Mouse (Mus musculus): ENCODE data around the gene Dmc1. TPM values are rescaled to one million over a fixed set of nuclear protein-coding genes. Genes with fewer than 3 reads are reported as not detected.

Dmc1 gene
- total and polyA plus RNA-seq, 3 experiments, result not detected

DNA sequence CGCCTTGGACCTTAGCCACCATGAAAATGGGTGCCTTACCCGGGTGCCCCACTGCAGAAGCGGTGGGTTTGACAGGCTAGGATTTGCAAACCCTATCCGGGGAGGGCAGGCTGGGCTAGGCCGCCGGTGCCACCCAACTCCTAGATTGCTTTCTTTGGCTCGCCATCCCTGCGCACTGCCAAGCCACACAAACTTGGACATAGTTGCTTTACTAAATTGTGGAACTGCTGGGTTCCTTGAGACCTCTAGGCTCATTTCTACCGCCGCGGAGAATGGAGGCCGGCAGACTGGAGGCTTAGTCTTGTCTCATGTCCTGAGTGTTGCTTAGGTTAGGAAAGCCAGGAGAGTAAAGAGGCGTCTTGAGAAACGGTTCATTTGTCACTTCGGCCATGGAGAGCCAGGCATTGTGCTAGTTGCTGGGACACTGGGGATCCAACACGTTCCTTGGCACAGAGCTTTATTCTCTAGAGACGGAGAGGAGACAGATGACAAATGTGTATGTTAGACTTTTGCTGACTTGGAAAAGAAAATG lies 57.6 kb downstream of the Dmc1 start:
- H3K9me3 ChIP-seq (replicated peaks; ENCODE audit: low read length), result no peaks in the 10 kb centered on the region
- H3K27me3 ChIP-seq (replicated peaks), result peaks cover 2% of the 10 kb centered on the region
- H3K9ac ChIP-seq (ENCODE audit: insufficient read depth, low read depth), result no peak overlapping the region
- H3K79me2 ChIP-seq (replicated peaks; ENCODE audit: control insufficient read depth, extremely low read depth, insufficient read depth, poor library complexity, severe bottlenecking), result peaks cover 37% of the 10 kb centered on the region
- peak overlapping the region in 1 of 3 experiments; percentile 87 for H3K4me3 ChIP-seq (replicated peaks in 1 of 3; ENCODE audit: low read depth in 2 of 3, low read length in 2 of 3, poor library complexity in 1 of 3)
- H3K4me2 ChIP-seq (ENCODE audit: insufficient read depth, low read depth, poor library complexity, severe bottlenecking), result no peak overlapping the region
- in situ Hi-C loops (cut with MboI; ENCODE audit: low pct_ligation_motif_present, low pct_unique_long_range_greater_than_20kb, low sequenced_read_pairs) (no loop called here), dilution Hi-C loops (cut with MboI; ENCODE audit: extremely low pct_ligation_motif_present, extremely low pct_unique_long_range_greater_than_20kb, low sequenced_read_pairs) (no loop called here)
- peaks cover 5 to 24% of the 10 kb centered on the region in 2 experiments; a peak in 3 of 4 replicates for H3K4me1 ChIP-seq (ENCODE audit: control insufficient read depth in 1 of 2, insufficient read depth in 2 of 2)
- DNase-seq (ENCODE audit: extremely low read depth), result no peak
- TF ChIP-seq CTCF (conservative IDR thresholded peaks at IDR 0.05 in 1 of 2, IDR thresholded peaks at IDR 0.05 in 1 of 2; ENCODE audit: low read depth in 2 of 2, low read length in 2 of 2) (no peak), NRF1 (IDR thresholded peaks at IDR 0.05; ENCODE audit: low read depth, low read length) (no peak), MXI1 (IDR thresholded peaks at IDR 0.05; ENCODE audit: low read depth, low read length) (no peak), MAX (IDR thresholded peaks at IDR 0.05; ENCODE audit: low read length) (no peak), USF1 (IDR thresholded peaks at IDR 0.05; ENCODE audit: low read depth, low read length) (no peak), PAX5 (IDR thresholded peaks at IDR 0.05; ENCODE audit: low read length) (no peak), KAT2A (IDR thresholded peaks at IDR 0.05; ENCODE audit: insufficient replicate concordance, low read length) (no peak), TCF12 (IDR thresholded peaks at IDR 0.05; ENCODE audit: low read depth, low read length) (no peak)
- H3K27ac ChIP-seq (ENCODE audit: insufficient read depth, low read depth), result no peak overlapping the region
- H3K36me3 ChIP-seq (replicated peaks in 1 of 2; ENCODE audit: control insufficient read depth in 1 of 2, insufficient read depth in 1 of 2, low read length in 1 of 2), result peaks cover 13 to 20% of the 10 kb centered on the region in 2 experiments

DNA sequence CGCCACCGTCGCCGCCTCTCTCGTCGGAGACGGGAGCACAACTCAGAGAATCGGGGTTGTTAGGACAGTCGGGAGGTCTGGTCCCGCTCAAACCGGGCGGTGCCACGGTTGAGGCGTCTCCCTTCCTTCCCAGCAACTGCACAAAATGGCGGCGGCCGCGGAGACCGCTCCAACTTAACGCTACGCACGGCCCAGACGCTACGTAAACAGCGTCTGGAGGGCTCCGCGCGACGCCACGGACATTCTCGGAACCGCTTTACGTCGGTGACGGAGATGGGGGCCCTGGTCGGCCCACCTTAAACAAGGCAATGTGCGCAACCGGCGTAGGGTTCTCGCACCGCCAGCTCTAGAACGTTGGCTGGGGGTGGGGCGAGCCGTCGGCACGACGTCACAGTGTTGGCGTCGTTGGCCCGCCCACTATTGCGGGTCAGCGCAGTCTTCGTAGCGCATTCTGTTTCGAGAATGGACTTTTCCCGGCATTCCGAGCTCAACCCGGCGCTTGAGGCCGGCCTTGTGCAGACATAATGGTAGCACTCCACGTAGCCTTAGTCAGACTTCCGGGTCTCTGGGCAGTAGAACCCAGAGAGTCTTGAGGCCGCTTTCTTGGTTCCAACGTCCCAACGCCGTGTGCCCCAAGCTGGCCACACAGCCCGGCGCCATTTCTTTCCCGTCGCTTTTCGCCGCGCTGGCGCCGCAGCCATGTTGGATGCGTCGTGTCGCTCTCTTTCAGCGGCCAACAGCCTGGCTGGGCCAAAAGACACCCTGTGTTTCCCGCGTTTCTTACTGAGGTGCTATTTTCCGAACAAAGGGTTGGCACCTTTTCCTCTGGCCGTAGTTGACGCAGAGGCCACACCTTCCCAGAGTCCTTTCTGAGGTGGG lies 58.3 kb downstream of the Dmc1 start, which contains the start of gene Ddx17:
Ddx17 (minus strand) TSS at position 332 of the 879 bp plus-strand sequence.
- Histone ChIP-seq H3K9me3 (replicated peaks; ENCODE audit: low read length) (no peaks in the 10 kb centered on the region), H3K9ac (ENCODE audit: insufficient read depth, low read depth) (peak within 1 kb of the TSS; percentile 97), H3K27me3 (replicated peaks) (peaks cover 2% of the 10 kb centered on the region), H3K27ac (ENCODE audit: insufficient read depth, low read depth) (peak within 1 kb of the TSS; percentile 82), H3K4me1 (ENCODE audit: control insufficient read depth in 1 of 2, insufficient read depth in 2 of 2) (peaks cover 5 to 24% of the 10 kb centered on the region in 2 experiments; a peak in 3 of 4 replicates), H3K4me3 (replicated peaks in 1 of 3; ENCODE audit: low read depth in 2 of 3, low read length in 2 of 3, poor library complexity in 1 of 3) (peak within 1 kb of the TSS; percentile 82 to 89 (median 87)), H3K4me2 (ENCODE audit: insufficient read depth, low read depth, poor library complexity, severe bottlenecking) (no peak within 1 kb of the TSS), H3K36me3 (replicated peaks in 1 of 2; ENCODE audit: control insufficient read depth in 1 of 2, insufficient read depth in 1 of 2, low read length in 1 of 2) (peaks cover 15 to 27% of the 10 kb centered on the region in 2 experiments), H3K79me2 (replicated peaks; ENCODE audit: control insufficient read depth, extremely low read depth, insufficient read depth, poor library complexity, severe bottlenecking) (peaks cover 43% of the 10 kb centered on the region)
- in situ Hi-C loops (cut with MboI; ENCODE audit: low pct_ligation_motif_present, low pct_unique_long_range_greater_than_20kb, low sequenced_read_pairs), result no loop called here
- no peak for TF ChIP-seq SIN3A (IDR thresholded peaks at IDR 0.05; ENCODE audit: low read length)
- TF ChIP-seq TBP (conservative IDR thresholded peaks at IDR 0.05; ENCODE audit: low read depth, low read length), result peak; percentile 57; the same call in 1 of the 2 replicates
- TF ChIP-seq NRF1 (IDR thresholded peaks at IDR 0.05; ENCODE audit: low read depth, low read length), result no peak
- TF ChIP-seq POLR2A (IDR thresholded peaks at IDR 0.05; ENCODE audit: low read depth, low read length), result peak; percentile 90
- TF ChIP-seq UBTF (IDR thresholded peaks at IDR 0.05; ENCODE audit: low read depth, low read length), result no peak
- TF ChIP-seq EP300 (IDR thresholded peaks at IDR 0.05; ENCODE audit: low read length), result no peak
- TF ChIP-seq MAZ (IDR thresholded peaks at IDR 0.05; ENCODE audit: low read depth, low read length), result no peak
- no peak for TF ChIP-seq KAT2A (IDR thresholded peaks at IDR 0.05; ENCODE audit: insufficient replicate concordance, low read length)
- no peak for TF ChIP-seq MYC (IDR thresholded peaks at IDR 0.05; ENCODE audit: low read depth, low read length)
- no peak for TF ChIP-seq GABPA (IDR thresholded peaks at IDR 0.05; ENCODE audit: insufficient replicate concordance, low read depth, low read length)
- no peak for TF ChIP-seq SMC3 (IDR thresholded peaks at IDR 0.05; ENCODE audit: low read depth, low read length)
- TF ChIP-seq NELFE (IDR thresholded peaks at IDR 0.05; ENCODE audit: low read depth, low read length), result no peak
- DNase-seq (ENCODE audit: extremely low read depth), result peak; percentile 94
- dilution Hi-C loops (cut with MboI; ENCODE audit: extremely low pct_ligation_motif_present, extremely low pct_unique_long_range_greater_than_20kb, low sequenced_read_pairs), result no loop called here
